Mouse (Mus musculus) lung, embryonic 14.5 days (tissue): ENCODE measurements at regions not wholly inside any gene's neighbourhood (a gene's known extent, or its start where the extent isn't known, plus 50 kb on each side); places are given as distances from the start of the nearest gene placed in this dataset.
"Not testable (repeated sequence)": the region's sequence is repeated elsewhere in the genome, so short reads cannot be mapped to it uniquely, and the experiment has no call there.

Experiments
- ATAC-seq: fragments of 200-750 bp; cut with Nextera tagmentation; 2 replicates; pipeline ENCODE4 v1.8.0; 2017; ENCODE audit warnings: mild to moderate bottlenecking, moderate TSS enrichment, moderate library complexity; ENCODE audit not compliant: insufficient read depth
- DNase-seq: peaks from one replicate; pipeline ENCODE4 v3.0.0-alpha.2; 2015
- H3K27ac ChIP-seq: fragments of 300-500 bp; sonication (generic); 2 replicates; pipeline ENCODE4 v1.5.1; 2014; ENCODE audit warnings: low read depth, mild to moderate bottlenecking, moderate library complexity
- H3K27me3 ChIP-seq: fragments of 300-500 bp; sonication (generic); 2 replicates; pipeline ENCODE4 v1.6.1; 2014; ENCODE audit warnings: low read length, control low read depth; ENCODE audit not compliant: insufficient read depth
- H3K36me3 ChIP-seq: fragments of 300-500 bp; sonication (generic); 2 replicates; pipeline ENCODE4 v1.6.1; 2014; ENCODE audit warnings: control low read depth; ENCODE audit not compliant: insufficient read depth
- H3K4me1 ChIP-seq: fragments of 300-500 bp; sonication (generic); 2 replicates; pipeline ENCODE4 v1.6.1; 2014; ENCODE audit warnings: antibody characterized with exemption, control low read depth; ENCODE audit not compliant: insufficient read depth
- H3K4me2 ChIP-seq: fragments of 300-500 bp; sonication (generic); 2 replicates; pipeline ENCODE4 v1.6.1; 2014; ENCODE audit warnings: mild to moderate bottlenecking
- H3K4me3 ChIP-seq: fragments of 300-500 bp; sonication (generic); 2 replicates; pipeline ENCODE4 v1.5.1; 2014; ENCODE audit warnings: low read depth, low read length
- H3K9ac ChIP-seq: fragments of 300-500 bp; sonication (generic); 2 replicates; pipeline ENCODE4 v1.6.1; 2014
- H3K9me3 ChIP-seq: fragments of 300-500 bp; sonication (generic); 2 replicates; pipeline ENCODE4 v1.6.1; 2016; ENCODE audit warnings: low read depth, low read length, control low read depth
- CTCF ChIP-seq: IDR thresholded peaks from 2 replicates; pipeline ENCODE4 v1.5.1; 2016; ENCODE audit warnings: antibody characterized with exemption, low read depth
- WGBS: fragments of 180-500 bp; shearing (Covaris S2); extraction: QIAGEN DNeasy Blood & Tissue Kit; methylation state at CpG from one replicate; pipeline ENCODE4 v1.1.7; 2014; 5-methylcytosine and 5-hydroxymethylcytosine counted together

GRCm38 (mm10) chr16:29920940-29921339, 143.2 kb upstream of the Hes1 start:
- DNase-seq: no peak
- WGBS: 53% methylated on average over 5 of the region's 5 CpGs

DNA sequence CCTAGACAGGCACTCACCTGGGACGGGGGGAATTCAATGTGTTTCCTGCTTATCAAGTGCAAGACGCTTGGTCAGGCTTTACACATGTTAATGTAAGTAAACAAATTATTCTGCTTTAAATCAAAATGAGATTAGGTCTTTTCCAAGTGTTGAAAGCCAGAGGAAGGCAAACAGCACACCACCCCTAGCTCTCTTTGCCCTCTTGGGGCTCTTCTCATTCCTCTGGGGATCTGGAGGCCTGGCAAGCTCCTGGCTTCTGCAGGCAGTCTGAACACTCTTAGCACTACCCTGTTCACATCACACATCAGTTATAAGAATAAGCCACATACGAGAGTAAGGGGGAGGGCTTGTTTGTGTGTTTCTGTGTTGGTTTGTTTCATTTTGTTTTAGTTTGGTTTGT, 142.8 kb upstream of the Hes1 start:
- Histone ChIP-seq H3K27ac (no peak overlapping the region), H3K9ac (no peak overlapping the region), H3K4me1 (no peaks in the 10 kb centered on the region), H3K4me3 (no peak overlapping the region), H3K27me3 (no peaks in the 10 kb centered on the region), H3K4me2 (no peak overlapping the region), H3K36me3 (no peaks in the 10 kb centered on the region), H3K9me3 (no peaks in the 10 kb centered on the region)
- DNase-seq: no peak
- 38% methylated on average over 3 of the region's 3 CpGs for WGBS
- ATAC-seq: no peak
- TF ChIP-seq CTCF: no peak

More at GRCm38 (mm10) chr16:29920940-29921339, 143.2 kb upstream of the Hes1 start:
- no peaks in the 10 kb centered on the region for H3K36me3 ChIP-seq
- H3K4me2 ChIP-seq: no peak overlapping the region
- no peak for TF ChIP-seq CTCF
- ATAC-seq: no peak
- no peak overlapping the region for H3K27ac ChIP-seq
- no peak overlapping the region for H3K9ac ChIP-seq
- no peaks in the 10 kb centered on the region for H3K4me1 ChIP-seq
- H3K27me3 ChIP-seq: no peaks in the 10 kb centered on the region
- H3K9me3 ChIP-seq: no peaks in the 10 kb centered on the region
- no peak overlapping the region for H3K4me3 ChIP-seq

- DNase-seq, H3K4me2 ChIP-seq, H3K36me3 ChIP-seq, H3K27ac ChIP-seq, ATAC-seq, H3K27me3 ChIP-seq, H3K4me3 ChIP-seq, H3K9ac ChIP-seq, H3K4me1 ChIP-seq, H3K9me3 ChIP-seq: not testable (repeated sequence)
- 80% methylated on average over 11 of the region's 11 CpGs for WGBS
These were observed 136.9 kb upstream of the Hes1 start for GRCm38 (mm10) chr16:29927276-29927675.

GRCm38 (mm10) chr16:29928291-29928690, 135.9 kb upstream of the Hes1 start:
- Histone ChIP-seq H3K9me3 (no peaks in the 10 kb centered on the region), H3K4me1 (no peaks in the 10 kb centered on the region), H3K27me3 (no peaks in the 10 kb centered on the region), H3K4me2 (no peak overlapping the region), H3K9ac (no peak overlapping the region), H3K4me3 (no peak overlapping the region), H3K27ac (no peak overlapping the region), H3K36me3 (no peaks in the 10 kb centered on the region)
- ATAC-seq: no peak
- 90% methylated on average over 4 of the region's 4 CpGs for WGBS
- no peak for DNase-seq
- TF ChIP-seq CTCF: no peak

GRCm38 (mm10) chr16:29931746-29932351, 132.3 kb upstream of the Hes1 start:
- H3K27me3 ChIP-seq: no peaks in the 10 kb centered on the region
- 64% methylated on average over 10 of the region's 10 CpGs for WGBS
- no peaks in the 10 kb centered on the region for H3K4me1 ChIP-seq
- H3K4me2 ChIP-seq: no peak overlapping the region
- DNase-seq (no peak), ATAC-seq (no peak)
- H3K9ac ChIP-seq: no peak overlapping the region
- H3K27ac ChIP-seq: no peak overlapping the region
- H3K9me3 ChIP-seq: no peaks in the 10 kb centered on the region
- no peaks in the 10 kb centered on the region for H3K36me3 ChIP-seq
- H3K4me3 ChIP-seq: no peak overlapping the region
- no peak for TF ChIP-seq CTCF

- Histone ChIP-seq H3K9ac (no peak overlapping the region), H3K4me1 (no peaks in the 10 kb centered on the region), H3K27ac (no peak overlapping the region), H3K36me3 (no peaks in the 10 kb centered on the region), H3K4me2 (no peak overlapping the region), H3K4me3 (no peak overlapping the region), H3K9me3 (no peaks in the 10 kb centered on the region), H3K27me3 (no peaks in the 10 kb centered on the region)
- no peak for TF ChIP-seq CTCF
- 70% methylated on average over 1 of the region's 1 CpGs for WGBS
- no peak for DNase-seq
- no peak for ATAC-seq
These were observed 129.5 kb upstream of the Hes1 start for GRCm38 (mm10) chr16:29934649-29935048.

- no peaks in the 10 kb centered on the region for H3K4me1 ChIP-seq
- H3K9ac ChIP-seq: no peak overlapping the region
- no peak for DNase-seq
- H3K4me2 ChIP-seq: no peak overlapping the region
- no peaks in the 10 kb centered on the region for H3K36me3 ChIP-seq
- H3K9me3 ChIP-seq: no peaks in the 10 kb centered on the region
- H3K27me3 ChIP-seq: no peaks in the 10 kb centered on the region
- H3K27ac ChIP-seq: no peak overlapping the region
- TF ChIP-seq CTCF: no peak
- no peak for ATAC-seq
- 90% methylated on average over 9 of the region's 9 CpGs for WGBS
- H3K4me3 ChIP-seq: no peak overlapping the region
These were observed 125.5 kb upstream of the Hes1 start for GRCm38 (mm10) chr16:29938700-29939099.
